Mouse (Mus musculus) lung, postnatal 10 days (tissue): ENCODE data around the gene Gpr37l1.

ENCODE experiments used
- DNase-seq: peaks from one replicate; pipeline ENCODE4 v3.0.0; 2021

The Gpr37l1 gene

DNA sequence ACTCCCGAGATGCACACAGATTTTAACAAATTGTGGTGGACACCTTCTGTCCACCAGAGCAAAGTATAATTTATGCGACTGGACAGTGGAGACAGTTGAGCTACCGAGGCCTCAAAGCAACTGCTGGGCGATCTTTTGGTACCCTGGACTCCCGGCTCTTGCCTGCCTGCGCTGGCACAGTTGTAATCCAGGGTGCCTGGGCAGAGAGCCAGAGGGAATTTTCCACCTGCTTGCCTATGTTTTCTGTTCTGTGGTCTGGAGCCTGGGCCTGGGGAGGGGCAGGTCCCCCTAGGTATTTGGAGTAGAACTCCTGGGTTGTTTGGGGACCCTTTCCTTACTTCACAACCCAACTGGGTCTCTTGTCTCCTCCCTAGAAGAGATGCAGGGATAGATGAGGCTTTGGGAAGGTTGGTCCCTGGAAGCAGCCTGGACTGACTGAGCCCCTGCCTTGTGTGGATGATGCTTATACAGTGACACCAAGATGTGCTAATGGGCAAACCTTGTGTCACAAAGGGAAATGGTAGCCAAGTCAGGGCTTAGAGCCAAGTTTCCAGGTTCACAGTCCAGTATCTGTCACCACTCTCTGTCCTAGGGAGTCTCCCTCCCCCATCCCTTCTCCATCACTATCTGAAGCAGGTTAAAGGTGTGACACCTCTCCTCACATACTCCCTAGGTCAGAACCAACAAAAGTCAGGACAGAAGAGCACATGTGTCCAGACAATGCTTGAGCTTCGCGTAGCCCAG, 14.6 kb upstream of the Gpr37l1 start:
- no peak for DNase-seq

- DNase-seq, result no peak
Observed at GRCm38 (mm10) chr1:135181275-135181674, 13.8 kb upstream of the Gpr37l1 start.

- no peak for DNase-seq
Observed at GRCm38 (mm10) chr1:135180830-135181229, 13.3 kb upstream of the Gpr37l1 start.

DNA sequence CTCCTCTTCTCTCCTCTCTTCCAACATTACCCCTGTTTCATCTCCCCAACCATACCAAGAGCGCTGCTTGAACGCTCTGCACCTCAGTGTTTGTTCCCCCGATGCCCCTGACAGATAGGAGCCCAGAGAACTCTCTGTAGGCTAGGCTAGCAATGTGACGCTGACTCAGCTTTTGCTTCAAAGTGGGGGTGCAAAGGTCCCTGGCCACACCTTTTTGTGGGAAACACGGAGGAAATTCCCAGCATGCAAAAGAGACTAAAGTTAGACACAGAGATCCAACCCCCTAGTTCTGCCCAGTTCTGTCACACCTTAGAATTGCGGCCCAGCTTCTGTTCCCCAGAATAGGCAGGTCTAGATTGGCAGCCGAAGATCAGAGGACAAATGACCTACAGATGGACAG, 11.4 kb upstream of the Gpr37l1 start:
- DNase-seq, result no peak

GRCm38 (mm10) chr1:135177724-135178123, 10.2 kb upstream of the Gpr37l1 start:
- DNase-seq, result no peak

DNA sequence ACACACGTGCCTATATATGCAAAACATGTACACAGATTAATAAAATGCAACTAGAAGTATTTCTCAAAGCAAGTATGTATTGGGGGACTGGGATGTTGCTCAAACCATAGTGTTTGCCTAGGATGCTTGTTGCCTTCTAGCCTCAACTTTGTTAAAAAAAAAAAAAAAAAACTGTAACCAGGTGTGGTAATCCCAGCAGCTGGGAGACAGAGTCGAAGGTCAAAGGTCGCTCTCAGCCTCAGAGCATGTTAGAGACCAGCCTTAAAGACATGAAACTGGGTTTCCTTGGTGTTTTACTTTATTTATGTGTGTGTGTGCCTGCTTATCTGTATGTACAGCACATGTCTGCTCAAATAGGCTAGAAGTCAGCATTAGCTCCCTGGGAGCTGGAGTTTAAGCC, 7.7 kb upstream of the Gpr37l1 start:
- no peak for DNase-seq

- no peak for DNase-seq
Observed at GRCm38 (mm10) chr1:135173311-135173710, 5.8 kb upstream of the Gpr37l1 start.

GRCm38 (mm10) chr1:135171984-135172383, 4.5 kb upstream of the Gpr37l1 start:
- peak; percentile 90 for DNase-seq

- DNase-seq, result no peak
Observed at GRCm38 (mm10) chr1:135171202-135171601, 3.7 kb upstream of the Gpr37l1 start.

GRCm38 (mm10) chr1:135170299-135170698, 2.8 kb upstream of the Gpr37l1 start:
- DNase-seq, result no peak

GRCm38 (mm10) chr1:135169556-135170224, 2.2 kb upstream of the Gpr37l1 start:
- peak; percentile 70 for DNase-seq

GRCm38 (mm10) chr1:135168453-135169200, 1.1 kb upstream of the Gpr37l1 start:
- DNase-seq, result no peak

DNA sequence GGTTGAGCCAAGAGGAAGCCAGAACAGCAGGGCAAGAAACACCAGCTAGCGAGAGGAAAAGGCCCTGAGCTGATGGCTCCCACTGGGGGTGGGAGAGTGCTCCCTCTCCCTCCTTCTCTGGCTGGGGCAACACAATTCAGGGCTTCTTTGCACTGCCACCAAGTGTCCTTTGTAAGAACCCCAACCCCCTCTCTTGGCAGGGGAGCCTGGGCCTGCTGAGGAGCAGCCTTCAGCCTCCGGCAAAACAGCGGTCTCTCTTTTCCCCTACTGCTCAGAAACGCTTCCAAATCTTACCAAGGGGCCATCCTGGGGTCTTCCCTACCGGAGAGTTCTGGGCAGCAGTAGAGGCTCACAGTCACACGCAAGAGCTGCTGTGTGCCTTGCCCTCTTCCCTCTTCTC, 4.8 kb downstream of the Gpr37l1 start:
- DNase-seq, result no peak

DNA sequence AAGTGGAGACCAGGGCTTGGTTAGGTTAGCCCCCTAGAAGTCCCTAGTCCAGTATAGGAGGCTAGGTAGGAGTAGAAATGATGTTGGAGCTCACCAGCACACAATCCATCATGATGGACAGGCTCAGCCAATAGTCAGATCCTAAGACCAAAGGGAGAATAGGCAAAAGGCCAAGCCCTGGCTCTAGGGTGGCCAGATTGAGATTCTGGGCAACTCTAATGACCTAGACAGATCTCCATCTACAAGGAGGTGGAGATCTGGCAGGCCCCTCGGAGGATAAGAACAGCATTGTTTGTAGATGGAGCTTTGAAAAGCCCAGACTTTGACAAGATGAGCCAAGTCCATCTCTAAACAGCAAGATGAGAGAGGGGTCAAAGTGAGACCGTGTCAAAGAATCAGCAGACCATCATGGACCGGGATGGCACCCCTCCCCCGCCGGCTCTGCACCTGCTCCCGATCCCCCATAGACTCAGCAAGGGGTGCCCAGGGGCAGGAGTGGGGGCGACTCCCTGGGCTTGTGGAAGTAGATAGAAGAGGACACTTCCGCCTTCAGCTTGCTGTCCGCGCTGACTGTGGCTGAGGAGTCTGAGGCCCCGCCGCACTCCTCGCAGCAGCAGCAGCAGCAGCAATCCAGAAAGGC, 7.0 kb downstream of the Gpr37l1 start:
- DNase-seq, result no peak

DNA sequence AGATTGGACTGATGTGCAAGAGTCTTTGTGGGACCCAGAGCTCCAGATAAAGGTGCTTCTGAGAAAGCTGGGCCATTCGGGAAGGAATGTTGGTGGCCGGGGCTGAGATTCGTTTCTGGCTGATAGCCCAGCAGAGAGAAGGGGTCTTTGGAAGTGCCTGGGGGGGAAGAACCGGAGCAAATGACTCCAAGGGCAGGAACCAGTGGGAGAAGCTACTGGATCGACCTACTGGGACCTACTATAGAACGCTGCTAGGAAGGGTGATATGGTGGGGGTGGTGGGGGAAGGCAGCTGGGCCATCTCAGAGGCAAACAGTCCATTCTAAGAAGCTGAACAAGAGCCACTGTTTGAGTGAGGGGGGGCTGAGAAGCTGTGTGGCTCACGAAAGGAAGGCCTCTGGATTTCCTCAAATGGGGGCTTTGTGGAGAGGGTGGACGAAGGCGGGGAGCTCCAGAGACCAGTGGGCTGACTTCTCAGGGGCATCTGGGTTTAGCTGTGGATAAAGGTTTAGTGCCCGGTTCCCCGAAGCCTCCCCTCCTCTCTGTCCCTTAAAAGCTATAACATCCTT, 7.8 kb downstream of the Gpr37l1 start:
- DNase-seq, result no peak

- no peak for DNase-seq
Observed at GRCm38 (mm10) chr1:135159074-135159473, 8.4 kb downstream of the Gpr37l1 start.

- DNase-seq, result no peak
Observed at GRCm38 (mm10) chr1:135158633-135159032, 8.8 kb downstream of the Gpr37l1 start.

GRCm38 (mm10) chr1:135156300-135156699, 11.2 kb downstream of the Gpr37l1 start:
- no peak for DNase-seq

- peak; percentile 88 for DNase-seq
Observed at GRCm38 (mm10) chr1:135154411-135154959, 13.0 kb downstream of the Gpr37l1 start.

DNA sequence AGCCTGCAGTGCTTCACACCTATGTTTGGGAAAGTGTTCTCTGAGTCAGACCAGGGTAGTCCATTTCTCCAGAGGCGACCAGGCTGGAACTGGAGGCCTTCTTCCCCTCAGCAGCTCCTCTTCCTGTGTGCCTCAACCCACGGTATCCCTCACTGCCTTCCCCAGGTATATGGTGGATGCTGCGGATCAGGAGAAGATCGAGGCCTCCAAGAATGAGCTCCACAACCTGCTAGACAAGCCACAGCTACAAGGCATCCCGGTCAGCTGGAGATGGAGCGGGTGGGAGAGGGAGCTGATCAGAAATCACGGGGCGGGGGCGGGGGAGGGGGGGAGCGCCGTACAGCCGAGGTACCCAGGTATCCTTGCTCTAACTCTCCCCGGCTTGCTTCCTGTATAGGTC, 13.5 kb downstream of the Gpr37l1 start:
- peak; percentile 4 for DNase-seq

- no peak for DNase-seq
Observed at GRCm38 (mm10) chr1:135148996-135149395, 18.5 kb downstream of the Gpr37l1 start.

GRCm38 (mm10) chr1:135148476-135148875, 19.0 kb downstream of the Gpr37l1 start:
- DNase-seq, result no peak

- no peak for DNase-seq
Observed at GRCm38 (mm10) chr1:135147702-135148058, 19.8 kb downstream of the Gpr37l1 start.
